Mouse (Mus musculus): ENCODE data around the gene Tmem240. TPM values are rescaled to one million over a fixed set of nuclear protein-coding genes. Genes with fewer than 3 reads are reported as not detected.
"Not testable (repeated sequence)": the region's sequence is repeated elsewhere in the genome, so short reads cannot be mapped to it uniquely, and the experiment has no call there.

Gene Tmem240
- polyA plus RNA-seq, 1 experiment, result 123 TPM

GRCm38 (mm10) chr4:155784081-155784701 lies 49.6 kb downstream of the Tmem240 start:
- H3K27me3 ChIP-seq (ENCODE audit: control insufficient read depth, insufficient read depth, low read length), result no peaks in the 10 kb centered on the region
- TF ChIP-seq CTCF (IDR thresholded peaks at IDR 0.05; ENCODE audit: borderline replicate concordance, insufficient read depth, low read depth, low read length) (peak; percentile 71), POLR2A (IDR thresholded peaks at IDR 0.05; ENCODE audit: borderline replicate concordance, insufficient read depth, low read length) (peak; percentile 36)
- DNase-seq, result peak; percentile 82 to 89
- H3K27ac ChIP-seq (ENCODE audit: insufficient read depth, low read length), result peak overlapping the region; percentile 95
- H3K4me1 ChIP-seq (ENCODE audit: control insufficient read depth, insufficient read depth, low read length), result no peaks in the 10 kb centered on the region
- peak overlapping the region; percentile 83 for H3K4me3 ChIP-seq (replicated peaks; ENCODE audit: insufficient read depth, low read depth, low read length)
- under 1% methylated on average over 52 of the region's 52 CpGs for WGBS

GRCm38 (mm10) chr4:155785246-155785645 lies 50.6 kb downstream of the Tmem240 start:
- DNase-seq, result peak in 1 of 2 experiments; percentile 18
- WGBS, result 73% methylated on average over 10 of the region's 10 CpGs
- Histone ChIP-seq H3K27ac (ENCODE audit: insufficient read depth, low read length) (peak overlapping the region; percentile 74; the same call in 1 of the 2 replicates), H3K4me1 (ENCODE audit: control insufficient read depth, insufficient read depth, low read length) (no peaks in the 10 kb centered on the region), H3K4me3 (replicated peaks; ENCODE audit: insufficient read depth, low read depth, low read length) (peak overlapping the region; percentile 15), H3K27me3 (ENCODE audit: control insufficient read depth, insufficient read depth, low read length) (no peaks in the 10 kb centered on the region)
- no peak for TF ChIP-seq CTCF (IDR thresholded peaks at IDR 0.05; ENCODE audit: borderline replicate concordance, insufficient read depth, low read depth, low read length)
- TF ChIP-seq POLR2A (IDR thresholded peaks at IDR 0.05; ENCODE audit: borderline replicate concordance, insufficient read depth, low read length), result no peak

- 58% methylated on average over 5 of the region's 5 CpGs for WGBS
- H3K4me3 ChIP-seq (replicated peaks; ENCODE audit: insufficient read depth, low read depth, low read length), result peak within 1 kb of the TSS; percentile 83
- no peaks in the 10 kb centered on the region for H3K27me3 ChIP-seq (ENCODE audit: control insufficient read depth, insufficient read depth, low read length)
- no peaks in the 10 kb centered on the region for H3K4me1 ChIP-seq (ENCODE audit: control insufficient read depth, insufficient read depth, low read length)
- DNase-seq, result no peak
- H3K27ac ChIP-seq (ENCODE audit: insufficient read depth, low read length), result peak within 1 kb of the TSS; percentile 74; the same call in 1 of the 2 replicates
- TF ChIP-seq POLR2A (IDR thresholded peaks at IDR 0.05; ENCODE audit: borderline replicate concordance, insufficient read depth, low read length) (no peak), CTCF (IDR thresholded peaks at IDR 0.05; ENCODE audit: borderline replicate concordance, insufficient read depth, low read depth, low read length) (no peak)
Observed at GRCm38 (mm10) chr4:155785819-155786218, 51.2 kb downstream of the Tmem240 start, which contains the start of gene Tmem88b. Gene Tmem88b (minus strand): TSS chr4:155785874.

GRCm38 (mm10) chr4:155788300-155788699 lies 53.7 kb downstream of the Tmem240 start:
- Histone ChIP-seq H3K27me3 (ENCODE audit: control insufficient read depth, insufficient read depth, low read length) (no peaks in the 10 kb centered on the region), H3K4me1 (ENCODE audit: control insufficient read depth, insufficient read depth, low read length) (no peaks in the 10 kb centered on the region), H3K27ac (ENCODE audit: insufficient read depth, low read length) (no peak overlapping the region), H3K4me3 (replicated peaks; ENCODE audit: insufficient read depth, low read depth, low read length) (no peak overlapping the region)
- TF ChIP-seq CTCF (IDR thresholded peaks at IDR 0.05; ENCODE audit: borderline replicate concordance, insufficient read depth, low read depth, low read length) (no peak), POLR2A (IDR thresholded peaks at IDR 0.05; ENCODE audit: borderline replicate concordance, insufficient read depth, low read length) (no peak)
- 58% methylated on average over 3 of the region's 3 CpGs for WGBS
- no peak for DNase-seq

- not testable (repeated sequence) for H3K27ac ChIP-seq (ENCODE audit: insufficient read depth, low read length); DNase-seq; H3K4me3 ChIP-seq (replicated peaks; ENCODE audit: insufficient read depth, low read depth, low read length); H3K4me1 ChIP-seq (ENCODE audit: control insufficient read depth, insufficient read depth, low read length); H3K27me3 ChIP-seq (ENCODE audit: control insufficient read depth, insufficient read depth, low read length)
- 82% methylated on average over 4 of the region's 4 CpGs for WGBS
Observed at GRCm38 (mm10) chr4:155788833-155789232, 54.2 kb downstream of the Tmem240 start.

GRCm38 (mm10) chr4:155790021-155790489 lies 55.5 kb downstream of the Tmem240 start, which contains the start of gene Ankrd65:
Gene Ankrd65 (plus strand): TSS chr4:155790439.
- 37% methylated on average over 3 of the region's 3 CpGs for WGBS
- Histone ChIP-seq H3K27me3 (ENCODE audit: control insufficient read depth, insufficient read depth, low read length) (no peaks in the 10 kb centered on the region), H3K27ac (ENCODE audit: insufficient read depth, low read length) (no peak within 1 kb of the TSS), H3K4me3 (replicated peaks; ENCODE audit: insufficient read depth, low read depth, low read length) (no peak within 1 kb of the TSS), H3K4me1 (ENCODE audit: control insufficient read depth, insufficient read depth, low read length) (no peaks in the 10 kb centered on the region)
- DNase-seq, result no peak
- TF ChIP-seq POLR2A (IDR thresholded peaks at IDR 0.05; ENCODE audit: borderline replicate concordance, insufficient read depth, low read length), result no peak
- no peak for TF ChIP-seq CTCF (IDR thresholded peaks at IDR 0.05; ENCODE audit: borderline replicate concordance, insufficient read depth, low read depth, low read length)

Other genes starting within 250 kb of the Tmem240 start
- gene Gnb1, start 243.4 kb upstream of the Tmem240 start, polyA plus RNA-seq (2012; rRNA removed), result 512 and 552 TPM in 2 replicates
- 59.0 and 60.2 TPM in 2 replicates for gene Nadk, start 172.4 kb upstream of the Tmem240 start, polyA plus RNA-seq (2012; rRNA removed)
- gene Slc35e2, start 133.4 kb upstream of the Tmem240 start, polyA plus RNA-seq (2012; rRNA removed), result 20.3 and 20.5 TPM in 2 replicates
- gene Cdk11b, start 109.9 kb upstream of the Tmem240 start, polyA plus RNA-seq (2012; rRNA removed), result 57.8 and 63.7 TPM in 2 replicates
- gene Gm10563, start 89.4 kb upstream of the Tmem240 start, polyA plus RNA-seq (2012; rRNA removed), result not detected in 2 replicates
- gene Mmp23, start 81.4 kb upstream of the Tmem240 start, polyA plus RNA-seq (2012; rRNA removed), result 38.1 and 39.4 TPM in 2 replicates
- 146 and 152 TPM in 2 replicates for gene Mib2, start 65.6 kb upstream of the Tmem240 start, polyA plus RNA-seq (2012; rRNA removed)
- 112 and 114 TPM in 2 replicates for gene Fndc10, start 40.5 kb upstream of the Tmem240 start, polyA plus RNA-seq (2012; rRNA removed)
- gene Ssu72, start 30.0 kb upstream of the Tmem240 start, polyA plus RNA-seq (2012; rRNA removed), result 141 and 152 TPM in 2 replicates
- 114 and 123 TPM in 2 replicates for gene Atad3a, start 26.3 kb downstream of the Tmem240 start, polyA plus RNA-seq (2012; rRNA removed)
- gene Vwa1, start 39.9 kb downstream of the Tmem240 start, polyA plus RNA-seq (2012; rRNA removed), result 33.8 and 35.4 TPM in 2 replicates
- gene Tmem88b, start 51.1 kb downstream of the Tmem240 start, polyA plus RNA-seq (2012; rRNA removed), result 61.7 and 81.7 TPM in 2 replicates
- 0.13 and 0.16 TPM in 2 replicates for gene Ankrd65, start 55.6 kb downstream of the Tmem240 start, polyA plus RNA-seq (2012; rRNA removed)
- 109 TPM in 2 replicates for gene Mrpl20, start 68.1 kb downstream of the Tmem240 start, polyA plus RNA-seq (2012; rRNA removed)
- 171 and 172 TPM in 2 replicates for gene Ccnl2, start 77.7 kb downstream of the Tmem240 start, polyA plus RNA-seq (2012; rRNA removed)
- 155 and 159 TPM in 2 replicates for gene Aurkaip1, start 96.5 kb downstream of the Tmem240 start, polyA plus RNA-seq (2012; rRNA removed)
- 23.8 and 29.7 TPM in 2 replicates for gene Mxra8, start 104.9 kb downstream of the Tmem240 start, polyA plus RNA-seq (2012; rRNA removed)
- 160 and 163 TPM in 2 replicates for gene Dvl1, start 112.6 kb downstream of the Tmem240 start, polyA plus RNA-seq (2012; rRNA removed)
- 0.87 and 1.0 TPM in 2 replicates for gene Tas1r3, start 128.6 kb downstream of the Tmem240 start, polyA plus RNA-seq (2012; rRNA removed)
- gene Cptp, start 134.6 kb downstream of the Tmem240 start, polyA plus RNA-seq (2012; rRNA removed), result 40.5 and 45.1 TPM in 2 replicates
- gene Ints11, start 134.7 kb downstream of the Tmem240 start, polyA plus RNA-seq (2012; rRNA removed), result 50.1 and 52.2 TPM in 2 replicates
- 69.9 and 70.1 TPM in 2 replicates for gene Pusl1, start 157.0 kb downstream of the Tmem240 start, polyA plus RNA-seq (2012; rRNA removed)
- gene Acap3, start 157.0 kb downstream of the Tmem240 start, polyA plus RNA-seq (2012; rRNA removed), result 98.5 and 99.2 TPM in 2 replicates
- 78.4 and 83.8 TPM in 2 replicates for gene Ube2j2, start 209.0 kb downstream of the Tmem240 start, polyA plus RNA-seq (2012; rRNA removed)
- gene C1qtnf12, start 227.5 kb downstream of the Tmem240 start, polyA plus RNA-seq (2012; rRNA removed), result 16.8 and 22.1 TPM in 2 replicates